Mouse (Mus musculus) G1E-ER4 (cell line): ENCODE measurements at regions not wholly inside any gene's neighbourhood (a gene's known extent, or its start where the extent isn't known, plus 50 kb on each side); places are given as distances from the start of the nearest gene placed in this dataset.

Experiments used
- GATA1 ChIP-seq: IDR thresholded peaks from one replicate; pipeline ENCODE4 v1.8.0; 2012; ENCODE audit warnings: low read length, inconsistent platforms

GRCm38 (mm10) chr1:35764068-35764467 is 304.1 kb upstream of the Hs6st1 start:
- no peak for TF ChIP-seq GATA1

- TF ChIP-seq GATA1, result no peak
These were observed 302.5 kb upstream of the Hs6st1 start for GRCm38 (mm10) chr1:35765692-35766091.

GRCm38 (mm10) chr1:35766271-35766670 is 301.9 kb upstream of the Hs6st1 start:
- TF ChIP-seq GATA1, result no peak

GRCm38 (mm10) chr1:35772567-35772966 is 295.6 kb upstream of the Hs6st1 start:
- no peak for TF ChIP-seq GATA1

GRCm38 (mm10) chr1:35774566-35774965 is 293.6 kb upstream of the Hs6st1 start:
- TF ChIP-seq GATA1, result no peak

GRCm38 (mm10) chr1:35782668-35783067 is 285.5 kb upstream of the Hs6st1 start:
- no peak for TF ChIP-seq GATA1

GRCm38 (mm10) chr1:35783427-35783826 is 284.8 kb upstream of the Hs6st1 start:
- TF ChIP-seq GATA1, result no peak

- TF ChIP-seq GATA1, result no peak
These were observed 282.0 kb upstream of the Hs6st1 start for GRCm38 (mm10) chr1:35786241-35786640.

- no peak for TF ChIP-seq GATA1
These were observed 281.5 kb upstream of the Hs6st1 start for GRCm38 (mm10) chr1:35786668-35787213.

- no peak for TF ChIP-seq GATA1
These were observed 271.1 kb upstream of the Hs6st1 start for GRCm38 (mm10) chr1:35797064-35797463.

- no peak for TF ChIP-seq GATA1
These were observed 270.7 kb upstream of the Hs6st1 start for GRCm38 (mm10) chr1:35797526-35797925.

- no peak for TF ChIP-seq GATA1
These were observed 262.7 kb upstream of the Hs6st1 start for GRCm38 (mm10) chr1:35805546-35805945.

GRCm38 (mm10) chr1:35806329-35806728 is 261.9 kb upstream of the Hs6st1 start:
- no peak for TF ChIP-seq GATA1

GRCm38 (mm10) chr1:35806731-35807130 is 261.5 kb upstream of the Hs6st1 start:
- TF ChIP-seq GATA1, result no peak

GRCm38 (mm10) chr1:35808894-35809293 is 259.3 kb upstream of the Hs6st1 start:
- no peak for TF ChIP-seq GATA1

- no peak for TF ChIP-seq GATA1
These were observed 258.9 kb upstream of the Hs6st1 start for GRCm38 (mm10) chr1:35809341-35809740.

GRCm38 (mm10) chr1:35810571-35811342 is 257.4 kb upstream of the Hs6st1 start:
- no peak for TF ChIP-seq GATA1

- no peak for TF ChIP-seq GATA1
These were observed 256.8 kb upstream of the Hs6st1 start for GRCm38 (mm10) chr1:35811380-35811779.
